Mouse (Mus musculus): ENCODE data around the gene Naaladl1.
"Not testable (repeated sequence)": the region's sequence is repeated elsewhere in the genome, so short reads cannot be mapped to it uniquely, and the experiment has no call there.

The Naaladl1 gene

GRCm38 (mm10) chr19:6132171-6132827, 26.7 kb downstream of the Naaladl1 start:
- no peak for DNase-seq

- DNase-seq: not testable (repeated sequence)
Observed at GRCm38 (mm10) chr19:6133197-6133596, 27.6 kb downstream of the Naaladl1 start.

GRCm38 (mm10) chr19:6136397-6136796, 30.8 kb downstream of the Naaladl1 start:
- no peak for DNase-seq

- no peak for DNase-seq
Observed at GRCm38 (mm10) chr19:6139701-6140100, 34.1 kb downstream of the Naaladl1 start.

GRCm38 (mm10) chr19:6140374-6140677, 34.7 kb downstream of the Naaladl1 start:
- no peak for DNase-seq

GRCm38 (mm10) chr19:6140678-6141393, 35.3 kb downstream of the Naaladl1 start, which contains the start of gene Batf2:
Gene Batf2 (plus strand): TSS chr19:6140983.
- peak; percentile 95 for DNase-seq

- DNase-seq: peak; percentile 93
Observed at GRCm38 (mm10) chr19:6141394-6141749, 35.8 kb downstream of the Naaladl1 start, which contains the start of gene Arl2. Gene Arl2 (minus strand): TSS chr19:6141548.

GRCm38 (mm10) chr19:6144842-6145241, 39.3 kb downstream of the Naaladl1 start:
- DNase-seq: no peak

GRCm38 (mm10) chr19:6155174-6155573, 49.6 kb downstream of the Naaladl1 start:
- no peak for DNase-seq

GRCm38 (mm10) chr19:6156372-6156771, 50.8 kb downstream of the Naaladl1 start:
- peak; percentile 29 for DNase-seq

- no peak for DNase-seq
Observed at GRCm38 (mm10) chr19:6157220-6157619, 51.6 kb downstream of the Naaladl1 start.

GRCm38 (mm10) chr19:6163872-6164547, 58.4 kb downstream of the Naaladl1 start:
- DNase-seq: peak; percentile 78

Data from lung, postnatal 10 days (tissue).